Mouse (Mus musculus): ENCODE results near the gene Serping1.

DNA sequence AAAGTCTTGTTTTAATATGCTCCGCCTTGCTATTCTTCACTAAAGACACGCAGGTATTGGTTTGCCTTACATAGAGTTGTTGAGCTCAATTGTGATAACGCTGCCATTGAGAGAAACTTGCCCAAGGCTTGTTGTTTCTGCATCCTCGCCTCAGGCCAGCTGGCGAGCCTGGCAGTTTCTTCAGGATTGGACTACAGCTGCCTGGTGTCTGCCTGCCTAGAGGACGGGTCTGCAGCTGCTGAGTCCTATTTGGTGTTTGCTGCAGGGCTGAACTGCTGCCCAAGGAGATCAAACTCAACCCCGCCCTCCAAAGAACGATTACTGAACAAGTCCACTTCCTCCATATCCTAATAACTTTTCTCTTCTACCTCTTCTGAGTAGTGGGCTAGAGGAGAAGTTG, 14.5 kb downstream of the Serping1 start:
- TF ChIP-seq CTCF (IDR thresholded peaks at IDR 0.05; ENCODE audit: control insufficient read depth, insufficient read depth, insufficient read length) (no peak), MAX (IDR thresholded peaks at IDR 0.05) (no peak), USF1 (IDR thresholded peaks at IDR 0.05; ENCODE audit: low read depth) (no peak), MYOG (IDR thresholded peaks at IDR 0.05; ENCODE audit: control insufficient read depth, extremely low read depth, insufficient read length) (no peak), MYOD1 (IDR thresholded peaks at IDR 0.05; ENCODE audit: control insufficient read depth, insufficient read length, low read depth) (no peak), FOSL1 (IDR thresholded peaks at IDR 0.05; ENCODE audit: insufficient read depth, low read length, poor library complexity, severe bottlenecking) (no peak)
